Mouse (Mus musculus): ENCODE measurements around the gene Tmtc1.

The Tmtc1 gene

GRCm38 (mm10) chr6:148255395-148256053, 188.7 kb downstream of the Tmtc1 start:
- in situ Hi-C loops (cut with MboI; ENCODE audit: low sequenced_read_pairs) = no loop called here

GRCm38 (mm10) chr6:148249221-148249620, 195.0 kb downstream of the Tmtc1 start:
- in situ Hi-C loops (cut with MboI; ENCODE audit: low sequenced_read_pairs) = no loop called here

GRCm38 (mm10) chr6:148248625-148249024, 195.6 kb downstream of the Tmtc1 start:
- in situ Hi-C loops (cut with MboI; ENCODE audit: low sequenced_read_pairs) = no loop called here

- in situ Hi-C loops (cut with MboI; ENCODE audit: low sequenced_read_pairs) = no loop called here
These were observed 197.6 kb downstream of the Tmtc1 start for GRCm38 (mm10) chr6:148246544-148246943.

GRCm38 (mm10) chr6:148244836-148245235, 199.4 kb downstream of the Tmtc1 start:
- in situ Hi-C loops (cut with MboI; ENCODE audit: low sequenced_read_pairs) = no loop called here

GRCm38 (mm10) chr6:148242304-148242703, 201.9 kb downstream of the Tmtc1 start:
- in situ Hi-C loops (cut with MboI; ENCODE audit: low sequenced_read_pairs) = no loop called here

- in situ Hi-C loops (cut with MboI; ENCODE audit: low sequenced_read_pairs) = no loop called here
These were observed 202.5 kb downstream of the Tmtc1 start for GRCm38 (mm10) chr6:148241685-148242084.

GRCm38 (mm10) chr6:148239311-148239710, 204.9 kb downstream of the Tmtc1 start:
- in situ Hi-C loops (cut with MboI; ENCODE audit: low sequenced_read_pairs) = no loop called here

- in situ Hi-C loops (cut with MboI; ENCODE audit: low sequenced_read_pairs) = no loop called here
These were observed 206.7 kb downstream of the Tmtc1 start for GRCm38 (mm10) chr6:148237453-148237852.

- in situ Hi-C loops (cut with MboI; ENCODE audit: low sequenced_read_pairs) = no loop called here
These were observed 209.9 kb downstream of the Tmtc1 start for GRCm38 (mm10) chr6:148234105-148234828.

GRCm38 (mm10) chr6:148227542-148227941, 216.6 kb downstream of the Tmtc1 start:
- in situ Hi-C loops (cut with MboI; ENCODE audit: low sequenced_read_pairs) = no loop called here

GRCm38 (mm10) chr6:148222686-148223085, 221.5 kb downstream of the Tmtc1 start:
- in situ Hi-C loops (cut with MboI; ENCODE audit: low sequenced_read_pairs) = loop anchor here (25.0 kb wide), 1 partner anchor 690 kb away; no protein-coding TSS in a partner anchor

GRCm38 (mm10) chr6:148218235-148219076, 225.7 kb downstream of the Tmtc1 start:
- in situ Hi-C loops (cut with MboI; ENCODE audit: low sequenced_read_pairs) = loop anchor here (25.0 kb wide), 1 partner anchor 694 kb away; no protein-coding TSS in a partner anchor

GRCm38 (mm10) chr6:148216752-148217151, 227.4 kb downstream of the Tmtc1 start:
- in situ Hi-C loops (cut with MboI; ENCODE audit: low sequenced_read_pairs) = loop anchor here (25.0 kb wide), 1 partner anchor 696 kb away; no protein-coding TSS in a partner anchor

GRCm38 (mm10) chr6:148214765-148215164, 229.4 kb downstream of the Tmtc1 start:
- in situ Hi-C loops (cut with MboI; ENCODE audit: low sequenced_read_pairs) = loop anchor here (25.0 kb wide), 1 partner anchor 698 kb away; no protein-coding TSS in a partner anchor

GRCm38 (mm10) chr6:148211897-148212680, 232.1 kb downstream of the Tmtc1 start, which contains the start of gene Ergic2:
Ergic2 (minus strand) TSS chr6:148212374.
- in situ Hi-C loops (cut with MboI; ENCODE audit: low sequenced_read_pairs) = loop anchor here (25.0 kb wide), 1 partner anchor 700 kb away; no protein-coding TSS in a partner anchor

GRCm38 (mm10) chr6:148211391-148211876, 232.8 kb downstream of the Tmtc1 start:
- in situ Hi-C loops (cut with MboI; ENCODE audit: low sequenced_read_pairs) = loop anchor here (25.0 kb wide), 1 partner anchor 701 kb away; no protein-coding TSS in a partner anchor

GRCm38 (mm10) chr6:148207522-148207921, 236.7 kb downstream of the Tmtc1 start:
- in situ Hi-C loops (cut with MboI; ENCODE audit: low sequenced_read_pairs) = loop anchor here (25.0 kb wide), 1 partner anchor 705 kb away; no protein-coding TSS in a partner anchor

- in situ Hi-C loops (cut with MboI; ENCODE audit: low sequenced_read_pairs) = loop anchor here (25.0 kb wide), 1 partner anchor 707 kb away; no protein-coding TSS in a partner anchor
These were observed 239.1 kb downstream of the Tmtc1 start for GRCm38 (mm10) chr6:148205134-148205533.

- in situ Hi-C loops (cut with MboI; ENCODE audit: low sequenced_read_pairs) = loop anchor here (25.0 kb wide), 1 partner anchor 713 kb away; no protein-coding TSS in a partner anchor
These were observed 244.5 kb downstream of the Tmtc1 start for GRCm38 (mm10) chr6:148199729-148200128.

Measured in CH12F3 (cell line).